Mouse (Mus musculus) E14TG2a.4 (cell line): ENCODE measurements at regions not wholly inside any gene's neighbourhood (a gene's known extent, or its start where the extent isn't known, plus 50 kb on each side); places are given as distances from the start of the nearest gene placed in this dataset.

Experiments used
- H3K27me3 ChIP-seq: 2 replicates; pipeline ENCODE4 v1.6.1; 2014; ENCODE audit warnings: low read length, control low read depth; ENCODE audit not compliant: insufficient read depth
- H3K36me3 ChIP-seq: 2 replicates; pipeline ENCODE4 v1.6.1; 2014; ENCODE audit warnings: low read length, control low read depth; ENCODE audit not compliant: insufficient read depth
- H3K4me1 ChIP-seq: replicated peaks from 2 replicates; pipeline ENCODE4 v1.6.1; 2014; ENCODE audit warnings: low read depth, low read length, control low read depth
- H3K4me3 ChIP-seq: replicated peaks from 2 replicates; pipeline ENCODE4 v1.5.1; 2014; ENCODE audit warnings: mild to moderate bottlenecking, low read length
- H3K9me3 ChIP-seq: 2 replicates; pipeline ENCODE4 v1.6.1; 2014; ENCODE audit warnings: low read length, control low read depth
- CTCF ChIP-seq: conservative IDR thresholded peaks from 2 replicates; pipeline ENCODE4 v1.5.1; 2014; ENCODE audit warnings: low read length
- NANOG ChIP-seq: IDR thresholded peaks from 2 replicates; pipeline ENCODE4 v1.6.1; 2014; ENCODE audit warnings: borderline replicate concordance, low read length, mixed read lengths
- POU5F1 ChIP-seq: IDR thresholded peaks from 2 replicates; pipeline ENCODE4 v1.6.1; 2014; ENCODE audit warnings: low read length, borderline replicate concordance

- Histone ChIP-seq H3K4me3 (no peak overlapping the region), H3K27me3 (no peaks in the 10 kb centered on the region), H3K9me3 (peaks cover 42% of the 10 kb centered on the region), H3K36me3 (no peaks in the 10 kb centered on the region), H3K4me1 (no peaks in the 10 kb centered on the region)
- TF ChIP-seq CTCF: no peak
- TF ChIP-seq POU5F1: no peak
- no peak for TF ChIP-seq NANOG
Observed at GRCm38 (mm10) chr2:158929507-158929906, 134.9 kb downstream of the Dhx35 start.

GRCm38 (mm10) chr2:158937948-158938565, 143.4 kb downstream of the Dhx35 start:
- TF ChIP-seq CTCF: no peak
- TF ChIP-seq POU5F1: no peak
- TF ChIP-seq NANOG: no peak
- H3K4me1 ChIP-seq: no peaks in the 10 kb centered on the region
- H3K27me3 ChIP-seq: no peaks in the 10 kb centered on the region
- H3K9me3 ChIP-seq: peaks cover 91% of the 10 kb centered on the region
- no peaks in the 10 kb centered on the region for H3K36me3 ChIP-seq
- no peak overlapping the region for H3K4me3 ChIP-seq

GRCm38 (mm10) chr2:158949418-158949817, 154.8 kb downstream of the Dhx35 start:
- H3K4me1 ChIP-seq: no peaks in the 10 kb centered on the region
- no peaks in the 10 kb centered on the region for H3K27me3 ChIP-seq
- TF ChIP-seq CTCF (no peak), POU5F1 (no peak), NANOG (no peak)
- no peak overlapping the region for H3K4me3 ChIP-seq
- no peaks in the 10 kb centered on the region for H3K36me3 ChIP-seq
- no peaks in the 10 kb centered on the region for H3K9me3 ChIP-seq

- Histone ChIP-seq H3K4me3 (no peak overlapping the region), H3K27me3 (no peaks in the 10 kb centered on the region), H3K36me3 (no peaks in the 10 kb centered on the region), H3K4me1 (no peaks in the 10 kb centered on the region), H3K9me3 (no peaks in the 10 kb centered on the region)
- TF ChIP-seq CTCF: no peak
- no peak for TF ChIP-seq POU5F1
- no peak for TF ChIP-seq NANOG
Observed at GRCm38 (mm10) chr2:158951061-158951460, 156.5 kb downstream of the Dhx35 start.

- TF ChIP-seq POU5F1: no peak
- no peak for TF ChIP-seq CTCF
- no peak for TF ChIP-seq NANOG
Observed at GRCm38 (mm10) chr2:158956888-158957287, 162.3 kb downstream of the Dhx35 start.

GRCm38 (mm10) chr2:158965003-158965665, 170.5 kb downstream of the Dhx35 start:
- no peak overlapping the region for H3K4me3 ChIP-seq
- no peaks in the 10 kb centered on the region for H3K9me3 ChIP-seq
- no peaks in the 10 kb centered on the region for H3K4me1 ChIP-seq
- H3K27me3 ChIP-seq: no peaks in the 10 kb centered on the region
- H3K36me3 ChIP-seq: no peaks in the 10 kb centered on the region
- no peak for TF ChIP-seq NANOG
- no peak for TF ChIP-seq POU5F1
- no peak for TF ChIP-seq CTCF

More at GRCm38 (mm10) chr2:158956888-158957287, 162.3 kb downstream of the Dhx35 start:
- no peaks in the 10 kb centered on the region for H3K9me3 ChIP-seq
- no peaks in the 10 kb centered on the region for H3K36me3 ChIP-seq
- no peaks in the 10 kb centered on the region for H3K4me1 ChIP-seq
- H3K4me3 ChIP-seq: no peak overlapping the region
- H3K27me3 ChIP-seq: no peaks in the 10 kb centered on the region

- no peaks in the 10 kb centered on the region for H3K36me3 ChIP-seq
- TF ChIP-seq POU5F1: no peak
- no peak for TF ChIP-seq NANOG
- no peak for TF ChIP-seq CTCF
- H3K4me3 ChIP-seq: no peak overlapping the region
- H3K27me3 ChIP-seq: no peaks in the 10 kb centered on the region
- no peaks in the 10 kb centered on the region for H3K9me3 ChIP-seq
- no peaks in the 10 kb centered on the region for H3K4me1 ChIP-seq
Observed at GRCm38 (mm10) chr2:158972178-158972577, 177.6 kb downstream of the Dhx35 start.

- no peak for TF ChIP-seq NANOG
- no peak for TF ChIP-seq POU5F1
- TF ChIP-seq CTCF: no peak
- Histone ChIP-seq H3K4me3 (no peak overlapping the region), H3K27me3 (no peaks in the 10 kb centered on the region), H3K36me3 (no peaks in the 10 kb centered on the region), H3K9me3 (no peaks in the 10 kb centered on the region), H3K4me1 (no peaks in the 10 kb centered on the region)
Observed at GRCm38 (mm10) chr2:158985529-158986148, 191.0 kb downstream of the Dhx35 start.
